Mouse (Mus musculus) adrenal gland, postnatal 10 days (tissue): ENCODE measurements around the gene Cyp26b1. TPM values are rescaled to one million over a fixed set of nuclear protein-coding genes. Genes with fewer than 3 reads are reported as not detected.

Experiments used
- DNase-seq: peaks from one replicate; pipeline ENCODE4 v3.0.0; 2021; ENCODE audit warnings: mixed read lengths
- total RNA-seq, 2 experiments: library from RNA; stranded (reverse); gene quantifications; 2 replicates each; pipeline ENCODE4 v1.2.3; 2021

The Cyp26b1 gene
- total RNA-seq, 2 experiments from 2014 or later = 3.8 to 6.1 TPM

DNA sequence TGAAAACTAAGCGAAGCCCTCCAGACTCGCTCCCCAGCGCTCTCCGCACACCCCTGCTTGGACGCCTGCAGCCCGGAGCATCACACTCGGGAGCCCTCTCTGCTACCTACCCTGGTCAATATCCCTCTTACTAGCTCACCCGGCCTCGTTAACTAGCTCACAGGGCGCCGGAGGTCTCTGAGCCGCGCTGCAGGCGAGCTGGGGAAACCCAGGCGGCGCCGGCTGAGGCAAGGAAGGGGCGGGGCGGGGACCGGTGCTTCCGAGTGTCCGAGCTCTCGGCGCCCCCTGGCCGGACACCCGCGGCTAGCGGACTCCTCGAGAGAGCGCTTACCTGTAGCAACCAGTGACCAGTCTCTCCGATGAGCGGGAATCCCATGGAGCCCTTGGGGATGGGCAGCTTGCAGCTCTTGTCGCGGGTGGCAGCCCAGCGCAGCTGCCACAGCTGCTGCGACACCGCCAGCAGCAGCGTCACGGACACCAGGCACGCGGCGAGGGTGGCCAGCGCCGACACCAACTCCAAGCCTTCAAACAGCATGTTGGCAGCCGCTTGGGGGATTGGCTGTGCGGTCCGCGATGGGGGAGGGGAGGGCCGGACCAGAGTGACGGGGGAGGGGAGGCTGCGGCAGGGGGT lies 6.1 kb downstream of the Cyp26b1 start:
- peak; percentile 77 for DNase-seq

DNA sequence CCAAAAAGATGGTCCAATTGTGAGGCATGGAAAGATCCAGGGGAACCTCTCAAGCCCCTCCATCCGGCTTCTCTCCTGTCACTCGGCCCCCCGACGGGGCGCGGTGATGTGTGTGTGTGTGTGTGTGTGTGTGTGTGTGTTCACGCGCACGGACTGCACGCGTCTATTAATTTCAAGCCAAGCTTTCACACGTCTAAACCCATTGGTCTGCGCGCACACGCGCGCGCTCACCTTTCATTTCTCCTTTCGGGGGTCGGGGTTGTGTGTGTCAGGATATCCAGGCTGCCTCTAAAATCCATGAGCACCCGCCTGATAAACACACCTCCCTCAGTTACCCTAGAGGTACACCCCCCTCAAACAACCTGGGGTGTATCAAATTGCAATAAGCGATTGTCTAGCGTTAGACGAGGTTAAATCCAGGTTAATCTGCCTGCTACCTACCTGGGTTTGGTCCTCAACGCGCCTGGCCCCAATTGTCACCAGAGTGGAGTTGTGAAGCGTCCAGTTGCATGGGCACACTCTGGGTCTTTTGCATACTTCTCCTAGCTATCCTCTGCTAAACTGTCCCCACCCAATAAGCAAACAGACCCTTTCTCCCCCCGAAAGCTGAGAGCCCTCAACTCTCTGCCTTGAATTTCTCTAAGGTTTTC lies 7.0 kb downstream of the Cyp26b1 start:
- DNase-seq = peak; percentile 6

DNA sequence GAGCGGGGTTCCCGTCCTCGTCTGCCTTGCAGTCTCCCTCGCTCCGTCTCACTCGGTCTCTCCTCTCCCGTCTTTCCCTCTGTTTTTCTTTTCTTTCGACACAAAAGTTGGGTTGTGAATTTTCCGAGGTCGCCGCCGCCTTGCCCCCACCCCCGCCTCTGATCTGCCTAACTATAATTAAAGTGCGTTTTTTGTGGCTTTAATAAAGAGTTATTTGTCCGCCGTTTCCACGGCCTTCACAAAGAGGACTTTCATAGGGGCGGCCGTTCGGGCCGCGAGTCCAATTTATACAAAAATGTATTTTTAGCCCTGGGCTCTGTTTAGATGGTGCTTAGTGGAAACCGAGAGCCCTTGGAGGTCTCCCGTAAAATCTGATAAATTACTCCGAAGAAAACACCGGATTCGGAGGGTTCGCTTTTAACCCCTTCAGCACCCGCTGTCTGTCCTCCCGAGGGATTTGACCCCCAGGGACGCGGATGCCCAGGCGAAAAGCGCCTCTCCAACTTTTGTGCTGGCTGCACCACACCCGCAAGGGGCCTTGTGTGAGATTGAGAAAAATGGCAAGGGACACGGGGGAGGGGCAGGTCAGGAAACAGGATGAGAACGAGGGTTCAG lies 7.9 kb downstream of the Cyp26b1 start:
- DNase-seq = no peak

DNA sequence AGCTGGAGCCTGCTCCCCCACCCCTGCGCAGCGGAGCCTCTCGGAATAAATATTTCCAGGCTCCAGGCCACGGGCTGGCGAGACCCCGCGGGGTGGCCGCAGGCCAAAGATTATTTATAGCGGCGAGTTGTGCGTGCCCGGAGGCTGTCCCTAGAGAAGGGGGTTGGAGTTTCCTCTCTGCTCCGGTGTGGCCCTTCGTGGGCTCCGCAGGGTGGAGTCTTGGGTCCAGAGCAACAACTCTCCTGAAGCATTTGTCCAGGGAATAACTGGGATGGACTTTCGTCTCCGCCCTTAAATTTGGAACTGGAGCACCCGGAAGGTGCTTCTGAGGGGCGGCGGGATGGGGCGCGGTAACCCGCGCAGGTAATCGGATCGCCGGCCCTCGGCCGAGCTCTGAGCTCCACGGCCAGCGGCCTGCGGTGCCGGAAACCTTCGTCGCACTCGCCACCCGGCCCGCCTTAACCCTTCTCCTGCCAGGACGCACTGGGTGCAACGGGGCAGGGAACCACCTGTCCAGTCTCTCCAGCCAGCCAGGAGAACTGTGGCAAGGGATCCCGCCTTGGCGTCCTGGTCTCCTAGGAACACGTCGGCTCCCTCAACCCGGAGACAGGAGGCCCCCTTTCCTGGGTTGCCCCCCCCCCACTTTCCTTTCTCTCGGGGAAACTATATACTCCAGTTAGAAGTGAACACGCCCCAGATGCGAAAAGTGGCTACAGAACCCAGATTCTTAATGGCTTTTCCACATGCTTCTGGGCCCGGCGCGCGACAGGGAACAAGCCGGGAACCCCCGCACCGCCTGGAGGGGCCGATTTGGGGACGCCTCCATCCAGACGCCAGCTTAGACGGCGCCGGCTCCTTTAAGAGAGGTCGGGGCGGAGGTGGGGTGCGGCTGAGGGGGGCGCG lies 8.7 kb downstream of the Cyp26b1 start:
- peak; percentile 80 for DNase-seq

DNA sequence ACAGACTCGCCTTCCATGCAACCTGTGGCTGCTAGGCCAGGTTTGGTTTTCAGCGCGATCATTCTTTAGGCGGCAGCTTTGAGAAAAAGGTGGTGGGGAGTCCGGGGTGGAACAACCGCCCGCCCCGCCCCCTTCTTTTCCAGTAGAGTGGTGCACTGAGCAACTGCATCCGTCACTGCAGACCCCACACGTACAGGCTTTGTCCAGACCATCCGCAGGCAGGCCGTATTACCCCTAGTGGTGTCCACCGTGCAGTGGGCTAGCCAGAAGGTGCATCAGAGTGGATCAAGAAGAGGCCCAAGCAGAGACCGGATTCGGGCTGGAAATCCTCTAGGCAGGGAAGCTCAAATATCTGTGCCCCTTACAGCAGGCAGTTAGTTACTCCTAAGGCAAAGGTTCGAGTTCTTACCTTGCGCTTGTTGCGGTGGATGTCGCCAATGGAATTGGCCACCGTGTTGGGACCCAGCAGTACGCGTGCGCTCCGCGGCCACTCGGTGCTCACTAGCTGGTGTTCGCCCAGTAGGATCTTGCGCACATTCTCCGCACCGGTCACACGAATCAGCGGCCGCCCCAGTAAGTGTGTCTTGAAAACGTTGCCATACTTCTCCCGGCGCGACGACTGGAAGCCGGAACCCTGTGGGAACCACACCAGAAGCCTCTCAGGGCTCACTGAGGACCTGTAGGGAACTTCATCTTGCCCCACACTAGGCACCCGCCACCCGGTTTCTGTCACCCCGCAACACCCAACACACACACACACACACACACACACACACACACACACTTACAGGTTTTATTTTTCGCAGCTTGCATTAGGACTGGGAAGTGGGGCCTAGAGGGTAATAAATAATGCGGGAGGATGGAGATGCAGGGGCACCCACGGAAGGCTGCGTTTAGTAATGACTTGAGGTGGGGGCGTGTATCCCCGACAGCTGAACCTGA lies 9.6 kb downstream of the Cyp26b1 start:
- no peak for DNase-seq

DNA sequence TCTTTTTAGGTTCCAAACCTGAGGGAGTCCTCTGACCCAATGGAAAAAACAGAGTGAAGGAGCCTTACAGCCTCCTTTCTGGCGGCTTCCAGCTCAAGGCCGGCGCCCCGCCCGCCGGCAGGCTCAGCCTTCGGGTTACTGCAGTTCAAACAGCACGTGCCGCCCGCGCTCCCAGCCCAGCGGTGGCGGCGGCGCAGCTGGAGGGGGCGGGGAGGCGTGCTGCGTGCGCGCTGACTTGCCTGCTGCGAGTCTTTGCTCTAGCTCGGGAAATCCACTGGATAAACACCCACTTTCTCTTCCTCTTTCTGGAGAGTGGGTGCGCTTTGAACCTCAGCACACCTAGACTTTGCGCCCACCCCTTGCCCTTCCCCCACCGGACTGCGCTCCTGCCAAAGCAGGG lies 10.3 kb downstream of the Cyp26b1 start:
- peak; percentile 91 for DNase-seq

DNA sequence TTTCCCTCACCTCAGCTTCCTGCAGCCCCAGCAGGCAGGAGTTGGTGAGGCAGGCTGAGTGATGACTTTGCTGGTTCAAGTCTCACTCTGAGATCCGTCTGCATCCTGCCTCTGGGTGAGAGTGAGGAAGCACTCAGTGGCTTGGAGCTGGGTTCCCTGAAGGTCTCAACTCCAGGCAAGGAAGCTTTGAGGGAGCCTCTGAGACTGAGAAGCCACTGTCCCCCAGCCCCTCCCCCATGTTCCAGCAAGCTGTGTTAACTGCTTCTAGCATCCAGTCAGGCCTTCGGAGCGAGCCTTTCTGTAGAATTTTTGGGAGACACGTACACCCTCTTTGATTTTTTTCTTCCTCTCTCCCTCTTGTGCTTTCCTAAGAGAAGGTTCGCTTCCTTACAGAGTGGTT lies 10.9 kb downstream of the Cyp26b1 start:
- DNase-seq = no peak

DNA sequence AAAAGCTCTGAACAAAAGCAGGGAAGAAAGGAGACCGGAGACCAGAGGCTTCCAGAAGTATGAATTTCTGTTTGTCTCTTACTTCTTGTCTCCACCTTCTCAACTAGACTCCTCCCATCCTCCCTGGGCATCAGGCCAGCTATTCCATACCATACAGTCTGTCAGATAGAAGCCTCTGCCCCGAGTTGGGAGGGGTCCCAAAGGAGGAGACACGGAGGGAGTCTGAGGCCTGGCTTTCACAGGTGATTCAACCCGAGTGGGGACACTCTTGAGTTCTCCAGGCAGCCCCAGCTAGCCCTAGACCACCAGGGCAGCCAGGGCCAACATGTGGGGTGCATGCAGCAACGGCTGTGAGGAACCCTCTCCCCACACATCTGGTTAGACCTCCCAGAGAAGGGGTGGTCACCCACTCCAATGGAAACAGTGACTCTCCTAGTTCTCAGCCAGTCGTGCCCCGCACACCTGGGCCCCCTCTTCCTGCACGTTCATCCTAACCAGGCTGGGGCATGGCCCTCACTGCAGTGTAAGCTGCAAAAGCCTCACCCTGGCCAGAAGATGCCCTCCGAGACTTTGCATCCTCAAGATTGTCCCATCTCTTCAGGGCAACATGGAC lies 11.8 kb downstream of the Cyp26b1 start:
- no peak for DNase-seq

DNA sequence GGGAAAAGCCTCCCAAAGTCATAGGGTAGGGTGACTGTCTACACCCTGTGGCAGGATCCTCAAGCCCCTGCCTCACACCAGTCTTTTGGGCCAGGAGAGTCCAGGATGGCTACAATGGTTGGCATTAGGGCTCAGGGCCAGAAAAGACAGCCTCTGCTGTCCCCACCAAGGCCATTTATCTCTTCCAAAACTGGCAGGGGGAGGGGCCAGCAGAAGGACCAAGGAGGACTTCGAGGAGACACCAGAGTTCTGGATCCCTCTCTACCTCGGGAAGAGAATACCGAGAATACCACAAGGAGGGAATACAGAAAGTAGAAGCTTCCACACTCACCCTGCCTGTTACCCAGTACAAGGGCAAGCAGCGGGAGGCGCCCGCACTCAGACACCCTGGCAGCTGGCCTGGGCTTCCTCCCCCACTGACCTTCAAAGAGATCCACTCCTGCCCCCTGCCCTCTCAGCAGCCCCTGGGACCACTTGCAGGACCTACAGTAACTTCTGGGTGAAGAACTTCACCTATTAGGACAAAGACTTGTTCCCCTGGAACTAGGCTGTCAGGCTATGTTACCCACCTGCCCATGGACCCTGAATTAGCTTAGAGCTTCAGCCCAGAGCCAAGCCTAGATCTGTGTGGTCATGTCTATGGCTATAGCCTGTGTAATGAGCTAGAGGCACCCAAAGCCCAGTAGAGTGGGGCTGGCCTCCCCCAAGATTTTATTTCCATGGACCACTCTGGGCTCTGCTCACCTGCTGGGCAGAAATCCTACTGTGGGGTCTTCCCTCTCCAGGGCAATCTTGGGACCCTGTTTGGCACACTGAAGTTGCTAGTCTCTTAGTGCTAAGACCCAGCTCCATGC lies 12.5 kb downstream of the Cyp26b1 start:
- DNase-seq = no peak

DNA sequence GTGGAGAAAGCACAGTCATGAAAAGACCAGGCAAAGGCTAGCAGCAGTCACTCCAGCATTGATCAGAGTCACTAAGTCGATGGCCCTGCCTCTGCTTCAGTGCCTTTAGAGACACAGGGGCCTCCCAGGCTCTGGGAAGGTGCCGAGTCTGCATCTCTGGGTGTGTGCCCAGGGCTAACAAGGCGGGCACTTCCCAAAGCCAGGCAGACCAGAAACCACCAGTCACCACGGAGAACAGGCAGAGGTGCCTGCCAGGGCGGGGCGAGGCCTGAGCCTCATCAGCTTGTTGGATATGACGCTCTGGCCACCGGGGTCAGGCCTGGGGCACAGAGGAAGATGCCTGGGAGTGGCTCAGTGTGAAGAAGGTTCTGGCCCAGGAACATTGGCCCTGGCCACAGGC lies 14.2 kb downstream of the Cyp26b1 start:
- DNase-seq = no peak

DNA sequence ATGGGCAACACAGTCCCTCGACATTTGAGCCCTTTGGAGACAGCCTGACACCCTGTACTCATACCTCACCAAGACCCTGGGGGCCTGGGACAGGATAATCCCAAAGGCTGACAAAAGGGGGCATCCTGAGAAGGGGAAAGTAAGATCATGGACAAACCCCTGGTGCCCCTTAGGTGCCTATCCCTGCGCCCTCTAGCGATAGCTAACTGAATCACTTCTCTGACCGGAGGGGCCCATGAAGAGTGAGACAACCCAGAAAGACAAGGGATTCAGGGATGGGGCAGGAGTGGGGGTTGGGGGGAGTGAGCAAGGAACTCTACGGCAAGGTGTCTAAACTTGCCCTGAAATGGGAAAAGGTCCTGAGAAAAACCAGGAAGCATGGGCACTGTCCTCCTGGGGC lies 14.8 kb downstream of the Cyp26b1 start:
- peak; percentile 60 for DNase-seq

DNA sequence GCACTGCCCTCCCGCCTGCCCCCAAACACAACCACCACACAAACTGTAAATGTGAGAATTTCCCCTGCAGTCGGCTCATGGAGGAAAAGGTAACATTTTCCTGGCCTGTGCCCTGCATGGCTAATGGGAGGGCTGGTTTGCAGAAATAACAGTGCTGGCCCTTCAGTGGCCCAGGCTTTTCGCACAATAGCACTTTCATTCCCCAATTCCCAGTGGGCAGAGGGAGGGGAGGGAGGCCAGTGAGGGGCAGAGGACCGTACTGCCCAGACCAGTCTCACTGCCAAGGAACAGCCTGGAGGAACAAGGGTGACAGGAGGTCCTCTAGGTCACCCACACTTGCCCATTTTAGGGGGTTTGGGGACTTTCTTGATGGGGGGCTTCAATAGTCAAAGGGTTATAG lies 15.8 kb downstream of the Cyp26b1 start:
- DNase-seq = no peak

DNA sequence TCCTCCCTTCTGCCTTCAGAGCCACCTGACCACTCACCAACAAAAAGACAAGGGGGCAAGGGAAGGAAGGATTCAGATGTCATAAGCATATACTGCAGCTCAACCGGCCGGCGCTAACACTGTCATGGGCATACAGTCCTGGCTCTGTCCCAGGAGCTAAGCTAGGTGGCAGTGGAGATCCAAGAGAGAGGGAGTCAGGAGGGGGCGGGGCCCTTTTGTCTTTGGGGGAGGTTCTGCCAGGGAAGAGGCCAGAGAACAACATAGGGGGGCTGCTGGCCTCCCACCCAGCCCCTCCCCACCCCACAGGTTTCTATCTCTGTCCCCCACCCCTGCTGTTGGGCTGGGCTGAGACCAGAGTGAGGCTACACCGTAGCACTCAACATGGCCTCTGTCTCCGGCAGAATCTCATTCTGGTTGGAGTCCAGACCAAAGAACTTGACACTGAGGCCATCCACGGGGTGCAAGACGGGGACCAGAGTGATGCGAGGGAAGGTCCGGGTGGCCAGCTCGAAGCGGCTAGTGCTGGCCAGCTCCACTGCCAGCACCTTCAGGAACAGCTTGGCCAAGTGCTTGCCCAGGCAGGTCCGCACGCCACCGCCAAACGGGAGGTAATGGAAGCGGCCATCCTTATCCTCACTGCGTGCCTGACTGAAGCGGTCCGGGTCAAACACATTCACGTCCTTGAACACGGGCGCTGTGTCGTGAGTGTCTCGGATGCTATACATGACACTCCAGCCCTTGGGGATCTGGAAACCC lies 19.6 kb downstream of the Cyp26b1 start:
- peak; percentile 54 for DNase-seq

DNA sequence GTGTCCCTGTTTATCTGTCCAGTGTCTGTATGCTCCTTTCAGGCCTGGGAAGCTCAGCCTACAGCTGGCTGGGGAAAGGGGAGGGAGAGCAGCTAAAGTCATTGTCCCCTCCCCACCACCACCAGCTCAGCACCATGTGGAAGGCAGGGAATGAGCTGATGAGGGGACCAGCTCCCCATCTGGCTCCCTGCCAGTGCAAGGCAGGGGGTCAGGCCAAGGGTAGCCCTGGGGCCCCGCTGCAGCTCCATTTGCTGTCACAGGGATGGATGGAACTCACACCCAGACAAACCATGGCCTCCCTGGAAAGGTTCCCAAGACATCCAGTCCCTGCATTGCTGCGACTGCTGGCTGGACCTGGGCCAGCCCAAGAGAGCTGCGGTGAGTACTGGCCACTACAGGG lies 23.7 kb downstream of the Cyp26b1 start:
- no peak for DNase-seq

DNA sequence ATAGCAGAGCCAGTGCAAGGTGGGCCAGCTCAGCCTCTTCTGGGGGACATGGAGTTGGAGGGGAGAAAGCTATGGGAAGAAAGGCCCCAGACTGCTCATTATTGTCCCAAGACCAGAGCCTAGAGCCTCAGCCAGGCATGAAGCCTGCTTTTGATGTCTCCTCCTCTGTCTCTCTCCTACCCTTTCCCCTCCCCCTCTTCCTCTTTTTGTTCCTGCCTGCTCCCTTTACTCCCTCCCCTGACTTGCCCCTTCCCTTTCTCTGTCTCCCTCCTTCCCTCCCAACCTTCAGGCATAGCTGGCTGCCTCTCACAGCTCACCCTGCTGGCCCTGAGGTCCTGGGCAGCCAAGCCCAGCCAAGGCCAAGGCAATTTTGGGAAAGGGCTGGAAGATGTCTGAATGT lies 24.1 kb downstream of the Cyp26b1 start:
- no peak for DNase-seq

DNA sequence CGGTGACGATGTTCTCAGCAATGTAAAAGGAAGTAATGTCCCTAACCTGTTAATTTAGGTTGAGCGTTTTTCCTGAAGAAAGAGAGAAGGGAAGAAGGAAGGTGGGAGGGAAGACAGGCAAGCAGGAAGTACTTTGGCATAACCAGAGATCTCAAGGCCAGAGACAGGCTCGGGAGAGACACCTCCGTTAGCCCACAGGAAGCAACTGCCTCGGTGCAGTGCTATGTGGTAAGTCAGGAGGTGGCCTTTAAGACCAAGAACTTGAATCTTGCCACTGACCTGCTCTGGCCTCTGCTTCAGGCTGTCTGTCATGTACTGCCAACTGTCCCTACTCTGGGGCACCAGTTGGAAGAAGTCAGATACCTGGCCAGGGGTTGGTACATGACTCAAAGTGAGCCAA lies 24.8 kb downstream of the Cyp26b1 start:
- no peak for DNase-seq

DNA sequence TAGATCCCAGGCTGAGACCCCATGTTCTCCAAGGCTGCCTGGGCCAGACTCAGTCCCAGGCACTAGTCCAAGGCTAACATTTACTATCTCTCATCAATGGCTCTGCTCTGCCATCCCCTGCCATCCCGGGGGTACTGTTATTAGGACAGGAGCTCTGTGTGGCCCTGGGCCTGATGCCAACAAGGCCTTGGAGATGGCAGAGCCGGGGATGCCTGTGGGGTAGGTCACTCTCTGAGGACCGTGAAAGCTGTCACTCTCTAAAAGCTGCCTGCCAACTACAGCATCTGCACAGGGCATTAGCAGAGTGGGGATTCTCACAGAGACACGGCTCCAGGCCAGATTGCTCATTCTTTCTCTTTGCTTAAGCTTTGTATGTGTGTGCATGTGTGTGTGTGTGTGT lies 26.0 kb downstream of the Cyp26b1 start:
- peak; percentile 78 for DNase-seq

DNA sequence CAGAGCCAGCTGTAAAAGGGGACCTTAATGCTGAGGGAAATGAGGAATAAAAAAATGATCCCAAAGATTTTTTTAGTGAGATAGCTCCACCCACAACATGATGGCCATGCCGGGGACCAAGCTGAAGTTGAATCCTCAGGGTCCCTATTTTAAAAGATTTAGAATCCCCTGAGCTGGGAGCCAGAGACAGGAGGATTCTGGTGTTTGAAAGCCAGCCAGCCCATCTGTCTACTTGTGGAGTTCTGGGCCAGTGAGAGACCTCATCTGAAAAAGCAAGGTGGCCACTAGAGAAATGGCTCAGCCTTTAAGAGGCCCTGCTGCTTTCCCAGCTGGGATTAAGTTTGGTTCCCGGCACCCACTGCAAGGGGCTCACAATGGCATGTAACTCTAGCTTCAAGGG lies 26.9 kb downstream of the Cyp26b1 start:
- DNase-seq = no peak

DNA sequence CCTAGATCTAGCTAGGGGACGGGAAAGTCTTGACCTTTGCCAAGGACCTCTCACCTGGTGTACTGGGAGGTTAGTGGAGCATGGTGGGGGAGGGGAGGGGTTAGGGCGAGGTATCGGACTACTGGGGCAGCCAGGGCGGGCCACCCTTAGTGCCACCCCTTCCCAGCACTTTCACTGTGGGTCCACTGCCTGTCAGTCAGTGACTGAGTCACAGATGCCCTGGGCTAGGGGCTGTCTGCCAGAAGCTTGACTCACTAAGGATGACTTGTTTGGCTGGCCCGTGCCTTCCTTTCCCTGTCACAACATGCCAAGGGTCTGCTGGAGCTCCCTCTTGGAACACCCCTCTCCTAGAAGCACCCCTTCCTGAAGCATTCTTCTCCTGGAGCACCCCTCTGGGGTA lies 28.5 kb downstream of the Cyp26b1 start:
- peak; percentile 57 for DNase-seq

DNA sequence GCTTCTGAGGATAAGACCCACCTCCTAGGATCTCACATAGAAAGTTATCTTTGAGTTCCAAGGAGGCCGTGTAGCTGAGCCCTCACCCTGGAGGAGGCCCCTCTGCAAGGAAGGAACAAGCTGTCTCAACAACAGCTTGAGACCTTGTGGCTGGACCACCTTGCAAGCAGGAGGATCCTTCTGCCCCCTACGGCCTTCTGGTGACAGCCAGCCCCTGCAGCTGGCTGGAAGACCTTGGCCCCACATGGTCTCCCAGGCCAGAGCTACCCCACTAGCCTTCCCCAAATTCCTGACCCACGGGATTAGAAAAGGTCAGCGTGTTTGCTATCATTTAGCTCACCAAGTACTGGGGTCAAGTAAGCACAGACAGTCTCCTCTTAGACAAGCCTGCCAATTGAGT lies 30.8 kb downstream of the Cyp26b1 start:
- no peak for DNase-seq
